13 mouse cellular contexts compared by ENCODE assay signal in genomic region chr17:27406956-27407355, GRCm38 (mm10).
A peak's percentile ranks its signal among the peaks of the same experiment; 100 is the strongest.
DNase-seq lines count a peak whose midpoint lies in the region; ATAC-seq and TF ChIP-seq lines count a peak whose summit lies in the region.
"Had no signal": no experiment of that assay in that cellular context is flagged by ENCODE, and none has a peak within 500 bp of the region (broad histone marks: within the 10 kb centered on the region; RNA-seq: fewer than 3 reads in every experiment).

No protein-coding gene starts in this region.

- peaks cover 11% of the 10 kb centered on the region; the same call in 1 of the 2 replicates for H3K27me3 ChIP-seq in hindbrain, embryonic 13.5 days
- no peaks in the 10 kb centered on the region for H3K27me3 ChIP-seq in hindbrain, embryonic 10.5 days (ENCODE audit: insufficient read depth, poor library complexity, severe bottlenecking)
- no peaks in the 10 kb centered on the region for H3K27me3 ChIP-seq in limb, embryonic 10.5 days (ENCODE audit: low read depth, poor library complexity, severe bottlenecking)
- H3K27me3 ChIP-seq in stomach, postnatal 0 days (ENCODE audit: control insufficient read depth, insufficient read depth, low read length): no peaks in the 10 kb centered on the region
- H3K27me3 ChIP-seq: liver, embryonic 15.5 days had no signal

- no peak for TF ChIP-seq EP300 in stomach, postnatal 0 days (optimal IDR thresholded peaks at IDR 0.05)

- 55% methylated on average over 4 of the region's 4 CpGs for WGBS in hindbrain, embryonic 13.5 days
- WGBS in hindbrain, embryonic 10.5 days: 90% methylated on average over 4 of the region's 4 CpGs
- WGBS in limb, embryonic 10.5 days: 92% methylated on average over 4 of the region's 4 CpGs
- WGBS in stomach, postnatal 0 days: 53% methylated on average over 4 of the region's 4 CpGs

- peaks cover 12% of the 10 kb centered on the region; the same call in 1 of the 2 replicates for H3K4me1 ChIP-seq in hindbrain, embryonic 13.5 days (replicated peaks)
- H3K4me1 ChIP-seq in hindbrain, embryonic 10.5 days (replicated peaks): peaks cover 7% of the 10 kb centered on the region
- peaks cover 2% of the 10 kb centered on the region; the same call in 1 of the 2 replicates for H3K4me1 ChIP-seq in limb, embryonic 10.5 days
- H3K4me1 ChIP-seq in stomach, postnatal 0 days (replicated peaks; ENCODE audit: control insufficient read depth, insufficient read depth): no peaks in the 10 kb centered on the region
- H3K4me1 ChIP-seq: liver, embryonic 15.5 days had no signal

- no peak for TF ChIP-seq CTCF in stomach, postnatal 0 days (IDR thresholded peaks at IDR 0.05; ENCODE audit: low read depth)

- ATAC-seq in hindbrain, embryonic 13.5 days (ENCODE audit: low FRiP score): peak; percentile 77
- ATAC-seq in stomach, postnatal 0 days (ENCODE audit: low FRiP score, low TSS enrichment): no peak
- ATAC-seq: Patski had no signal

- H3K9ac ChIP-seq in hindbrain, embryonic 13.5 days: no peak overlapping the region
- no peak overlapping the region for H3K9ac ChIP-seq in stomach, postnatal 0 days (ENCODE audit: low read length)
- H3K9ac ChIP-seq: liver, embryonic 15.5 days had no signal

- no peaks in the 10 kb centered on the region for H3K9me3 ChIP-seq in hindbrain, embryonic 13.5 days
- H3K9me3 ChIP-seq in hindbrain, embryonic 10.5 days: no peaks in the 10 kb centered on the region
- no peaks in the 10 kb centered on the region for H3K9me3 ChIP-seq in limb, embryonic 10.5 days (replicated peaks)
- H3K9me3 ChIP-seq in stomach, postnatal 0 days (ENCODE audit: control insufficient read depth, low read length): no peaks in the 10 kb centered on the region
- H3K9me3 ChIP-seq: liver, embryonic 15.5 days had no signal

- no peak overlapping the region for H3K27ac ChIP-seq in hindbrain, embryonic 13.5 days
- H3K27ac ChIP-seq in hindbrain, embryonic 10.5 days: no peak overlapping the region
- H3K27ac ChIP-seq in limb, embryonic 10.5 days: 0 out of 2 replicates have a peak overlapping the region, but pooled peaks have one; percentile 11
- H3K27ac ChIP-seq in stomach, postnatal 0 days (replicated peaks): no peak overlapping the region
- H3K27ac ChIP-seq: gastrocnemius, adult 2 months; liver, embryonic 15.5 days had no signal

- H3K4me3 ChIP-seq in hindbrain, embryonic 13.5 days: no peak overlapping the region
- no peak overlapping the region for H3K4me3 ChIP-seq in hindbrain, embryonic 10.5 days
- H3K4me3 ChIP-seq in limb, embryonic 10.5 days: no peak overlapping the region
- H3K4me3 ChIP-seq in stomach, postnatal 0 days (ENCODE audit: low read depth, low read length): no peak overlapping the region
- H3K4me3 ChIP-seq: gastrocnemius, adult 2 months; liver, embryonic 15.5 days had no signal

- no peak for DNase-seq in hindbrain, embryonic 10.5 days (ENCODE audit: low spot score)
- DNase-seq in adrenal gland, adult (ENCODE audit: inconsistent age in 2 of 2, low spot score in 1 of 2): peak; percentile 53 to 87
- peak; percentile 70 for DNase-seq in adrenal gland, postnatal 10 days
- DNase-seq in limb, embryonic 10.5 days (ENCODE audit: low spot score): no peak
- no peak for DNase-seq in embryo, embryonic 11 days
- DNase-seq in stomach, postnatal 0 days (ENCODE audit: low spot score): no peak
- DNase-seq: gastrocnemius, adult 2 months; heart, postnatal 14 days; kidney, adult 18-20 months; lung, postnatal 4 days had no signal

- no peak overlapping the region for H3K4me2 ChIP-seq in hindbrain, embryonic 13.5 days
- no peak overlapping the region for H3K4me2 ChIP-seq in stomach, postnatal 0 days (replicated peaks; ENCODE audit: low read depth)
- H3K4me2 ChIP-seq: liver, embryonic 15.5 days had no signal

- no peaks in the 10 kb centered on the region for H3K36me3 ChIP-seq in hindbrain, embryonic 13.5 days
- no peaks in the 10 kb centered on the region for H3K36me3 ChIP-seq in hindbrain, embryonic 10.5 days
- no peaks in the 10 kb centered on the region for H3K36me3 ChIP-seq in limb, embryonic 10.5 days
- H3K36me3 ChIP-seq in stomach, postnatal 0 days (ENCODE audit: control insufficient read depth, insufficient read depth, low read length): no peaks in the 10 kb centered on the region
- H3K36me3 ChIP-seq: liver, embryonic 15.5 days had no signal

Comparison
In these comparisons a context has a peak if more than half of its experiments do, and no peak if none do; other contexts are left out.
1. DNase-seq: peak in adrenal gland, adult (2 of 2) and adrenal gland, postnatal 10 days (single experiment); none in hindbrain, embryonic 10.5 days (single experiment), limb, embryonic 10.5 days (single experiment), embryo, embryonic 11 days (single experiment) and stomach, postnatal 0 days (single experiment).